27 mouse cellular contexts compared by ENCODE assay signal in genomic region chr2:94217481-94217880, GRCm38 (mm10).
"Had no signal": no experiment of that assay in that cellular context is flagged by ENCODE, and none has a peak within 500 bp of the region (broad histone marks: within the 10 kb centered on the region; RNA-seq: fewer than 3 reads in every experiment).

No protein-coding gene starts in this region.

- H3K27ac ChIP-seq: gastrocnemius, adult 2 months; heart, adult 2 months; heart, embryonic 13.5 days; heart, embryonic 15.5 days; hindbrain, embryonic 13.5 days; hindbrain, embryonic 15.5 days; hindbrain, postnatal 0 days; kidney, embryonic 15.5 days; kidney, postnatal 0 days; limb, embryonic 13.5 days; limb, embryonic 15.5 days; liver, embryonic 12.5 days had no signal

- H3K9me3 ChIP-seq: heart, embryonic 13.5 days; heart, embryonic 15.5 days; hindbrain, embryonic 13.5 days; hindbrain, embryonic 15.5 days; kidney, embryonic 15.5 days; limb, embryonic 13.5 days; limb, embryonic 15.5 days; liver, embryonic 12.5 days had no signal

- DNase-seq: gastrocnemius, adult 2 months; gastrocnemius, postnatal 10 days; gastrocnemius, postnatal 25 days; heart, adult 11 months; heart, adult 2 months; heart, postnatal 14 days; heart, postnatal 36 days; kidney, adult 11 months; kidney, adult 2 months; kidney, adult 9 months; kidney, postnatal 14 days; kidney, postnatal 36 days; layer of hippocampus, adult 9-11 months; layer of hippocampus, postnatal 36 days; left cerebral cortex, postnatal 4 days had no signal

- H3K4me1 ChIP-seq: heart, embryonic 13.5 days; heart, embryonic 15.5 days; hindbrain, embryonic 13.5 days; hindbrain, embryonic 15.5 days; kidney, embryonic 15.5 days; limb, embryonic 13.5 days; limb, embryonic 15.5 days; liver, embryonic 12.5 days had no signal

- ATAC-seq: hindbrain, postnatal 0 days; intestine, embryonic 16.5 days; liver, embryonic 12.5 days had no signal

- H3K4me2 ChIP-seq: heart, embryonic 11.5 days; heart, embryonic 13.5 days; heart, embryonic 15.5 days; hindbrain, embryonic 13.5 days; hindbrain, embryonic 15.5 days; kidney, embryonic 15.5 days; limb, embryonic 13.5 days; limb, embryonic 15.5 days; liver, embryonic 12.5 days had no signal

- H3K36me3 ChIP-seq: heart, embryonic 13.5 days; heart, embryonic 15.5 days; hindbrain, embryonic 13.5 days; hindbrain, embryonic 15.5 days; kidney, embryonic 15.5 days; limb, embryonic 13.5 days; limb, embryonic 15.5 days; liver, embryonic 12.5 days had no signal

- H3K27me3 ChIP-seq: heart, embryonic 13.5 days; heart, embryonic 15.5 days; hindbrain, embryonic 13.5 days; hindbrain, embryonic 15.5 days; kidney, embryonic 15.5 days; limb, embryonic 13.5 days; limb, embryonic 15.5 days; liver, embryonic 12.5 days had no signal

- H3K9ac ChIP-seq: heart, embryonic 13.5 days; heart, embryonic 15.5 days; hindbrain, embryonic 13.5 days; hindbrain, embryonic 15.5 days; kidney, embryonic 15.5 days; limb, embryonic 13.5 days; limb, embryonic 15.5 days; liver, embryonic 12.5 days had no signal

- H3K4me3 ChIP-seq: gastrocnemius, adult 2 months; heart, adult 2 months; heart, embryonic 13.5 days; heart, embryonic 15.5 days; hindbrain, embryonic 13.5 days; hindbrain, embryonic 15.5 days; kidney, embryonic 15.5 days; limb, embryonic 13.5 days; limb, embryonic 15.5 days; liver, embryonic 12.5 days had no signal
